Mouse (Mus musculus) heart, embryonic 13.5 days (tissue): ENCODE measurements around the gene Otulinl. TPM values are rescaled to one million over a fixed set of nuclear protein-coding genes. Genes with fewer than 3 reads are reported as not detected.

Experiments
- ATAC-seq: fragments of 200-750 bp; cut with Nextera tagmentation; 2 replicates; pipeline ENCODE4 v1.8.0; 2017; ENCODE audit warnings: moderate TSS enrichment; ENCODE audit not compliant: insufficient number of reproducible peaks, low FRiP score, low TSS enrichment; ENCODE audit errors: extremely low read depth
- H3K27ac ChIP-seq: fragments of 300-500 bp; sonication (generic); replicated peaks from 2 replicates; pipeline ENCODE4 v1.5.1; 2015; ENCODE audit warnings: moderate library complexity, mild to moderate bottlenecking, inconsistent platforms
- H3K27me3 ChIP-seq: fragments of 300-500 bp; sonication (generic); replicated peaks from 2 replicates; pipeline ENCODE4 v1.6.1; 2015; ENCODE audit warnings: mild to moderate bottlenecking, inconsistent platforms
- H3K36me3 ChIP-seq: fragments of 300-500 bp; sonication (generic); 2 replicates; pipeline ENCODE4 v1.6.1; 2015; ENCODE audit warnings: mild to moderate bottlenecking, inconsistent platforms
- H3K4me1 ChIP-seq: fragments of 300-500 bp; sonication (generic); 2 replicates; pipeline ENCODE4 v1.6.1; 2015; ENCODE audit warnings: inconsistent platforms
- H3K4me2 ChIP-seq: fragments of 300-500 bp; sonication (generic); 2 replicates; pipeline ENCODE4 v1.6.1; 2015; ENCODE audit warnings: inconsistent platforms, mild to moderate bottlenecking, moderate library complexity
- H3K4me3 ChIP-seq: fragments of 300-500 bp; sonication (generic); 2 replicates; pipeline ENCODE4 v1.5.1; 2015; ENCODE audit warnings: moderate library complexity, mild to moderate bottlenecking, inconsistent platforms
- H3K9ac ChIP-seq: fragments of 300-500 bp; sonication (generic); 2 replicates; pipeline ENCODE4 v1.6.1; 2015; ENCODE audit warnings: inconsistent platforms, mild to moderate bottlenecking, moderate library complexity
- H3K9me3 ChIP-seq: fragments of 300-500 bp; sonication (generic); 2 replicates; pipeline ENCODE4 v1.6.1; 2016; ENCODE audit warnings: inconsistent platforms
- WGBS: fragments of 180-500 bp; shearing (Covaris S2); methylation state at CpG from one replicate; pipeline ENCODE4 v1.1.7; 2015; ENCODE audit warnings: mixed read lengths; 5-methylcytosine and 5-hydroxymethylcytosine counted together
- polyA plus RNA-seq: library from polyadenylated mRNA; unstranded; fragments of >200 nt; fragmentation: Nextera tagmentation; extraction: Ambion mirVana; gene quantifications from 2 replicates; pipeline ENCODE4 v1.2.1, GENCODE M21; 2015

The Otulinl gene
- polyA plus RNA-seq, 1 experiment from 2014 or later: 4.1 TPM

DNA sequence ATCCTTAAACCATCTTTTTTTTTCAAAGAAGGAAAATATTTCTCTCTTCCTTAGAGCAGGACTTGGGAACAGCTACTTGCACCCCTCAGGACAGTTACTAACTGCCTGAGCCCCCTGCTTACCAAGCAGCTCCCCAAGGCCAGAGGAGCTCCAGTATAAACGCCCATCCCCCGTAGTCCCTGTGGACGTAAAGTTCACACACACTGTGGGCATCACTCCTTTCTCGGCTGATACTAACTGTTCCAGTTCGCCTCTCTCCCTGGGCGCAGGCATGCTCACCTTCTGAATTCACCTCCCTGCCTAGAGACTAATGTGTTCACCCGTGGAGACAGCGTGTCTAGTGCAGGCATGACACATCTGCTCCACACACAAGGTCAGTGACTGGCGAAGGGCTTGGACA, 2.9 kb downstream of the Otulinl start:
- H3K36me3 ChIP-seq: no peaks in the 10 kb centered on the region
- no peak overlapping the region for H3K4me3 ChIP-seq
- H3K4me1 ChIP-seq: peaks cover 24% of the 10 kb centered on the region
- no peak overlapping the region for H3K9ac ChIP-seq
- no peak for ATAC-seq
- no peaks in the 10 kb centered on the region for H3K9me3 ChIP-seq
- no peak overlapping the region for H3K27ac ChIP-seq
- peaks cover 36% of the 10 kb centered on the region for H3K27me3 ChIP-seq
- no peak overlapping the region for H3K4me2 ChIP-seq
- WGBS: 79% methylated on average over 9 of the region's 9 CpGs

DNA sequence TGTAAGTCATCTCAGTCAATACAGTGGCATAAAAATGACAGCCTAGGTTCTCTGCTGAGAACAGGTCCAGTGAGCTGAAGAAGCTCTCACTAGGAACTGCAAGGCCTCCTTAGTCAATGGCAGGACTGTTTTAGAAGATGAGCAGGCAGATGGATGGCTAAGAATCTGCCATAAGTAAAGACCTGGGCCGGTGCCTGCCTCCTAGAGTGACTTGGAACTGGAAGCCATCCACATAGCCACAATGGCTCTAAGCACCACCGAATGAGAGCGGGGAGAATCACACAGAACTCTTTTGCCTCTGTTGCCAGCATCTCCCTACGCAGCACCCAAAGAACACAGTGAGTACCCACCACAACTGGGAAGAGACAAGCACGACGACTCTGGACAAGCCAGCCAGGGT, 3.6 kb downstream of the Otulinl start:
- H3K4me2 ChIP-seq: no peak overlapping the region
- H3K27me3 ChIP-seq: peaks cover 32% of the 10 kb centered on the region
- WGBS: 82% methylated on average over 6 of the region's 6 CpGs
- no peaks in the 10 kb centered on the region for H3K9me3 ChIP-seq
- no peak for ATAC-seq
- H3K4me3 ChIP-seq: no peak overlapping the region
- H3K27ac ChIP-seq: no peak overlapping the region
- H3K4me1 ChIP-seq: peaks cover 24% of the 10 kb centered on the region
- no peaks in the 10 kb centered on the region for H3K36me3 ChIP-seq
- H3K9ac ChIP-seq: no peak overlapping the region

DNA sequence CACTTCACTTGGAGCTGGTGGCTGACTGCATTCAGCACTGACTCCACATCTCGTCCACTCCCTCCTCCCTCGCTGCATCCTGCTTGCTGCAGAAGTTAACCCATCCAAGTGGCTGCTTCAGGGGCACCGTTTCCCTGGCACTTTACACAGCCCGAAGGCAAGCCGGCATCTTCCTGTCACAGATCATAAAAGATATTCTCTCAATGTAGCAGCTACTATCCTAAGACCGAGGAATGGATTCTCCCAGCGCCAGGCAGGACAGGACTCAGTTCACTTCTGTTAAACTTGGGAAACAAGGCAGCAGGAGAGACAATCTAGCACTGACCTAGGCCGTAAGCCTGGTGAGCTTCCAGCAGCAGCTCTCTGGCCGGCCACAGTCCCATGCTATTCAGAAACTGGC, 5.2 kb downstream of the Otulinl start:
- H3K27ac ChIP-seq: no peak overlapping the region
- ATAC-seq: no peak
- no peaks in the 10 kb centered on the region for H3K9me3 ChIP-seq
- H3K36me3 ChIP-seq: no peaks in the 10 kb centered on the region
- peaks cover 21% of the 10 kb centered on the region for H3K4me1 ChIP-seq
- H3K4me3 ChIP-seq: no peak overlapping the region
- no peak overlapping the region for H3K9ac ChIP-seq
- no peak overlapping the region for H3K4me2 ChIP-seq
- H3K27me3 ChIP-seq: peaks cover 28% of the 10 kb centered on the region
- WGBS: 46% methylated on average over 9 of the region's 9 CpGs

DNA sequence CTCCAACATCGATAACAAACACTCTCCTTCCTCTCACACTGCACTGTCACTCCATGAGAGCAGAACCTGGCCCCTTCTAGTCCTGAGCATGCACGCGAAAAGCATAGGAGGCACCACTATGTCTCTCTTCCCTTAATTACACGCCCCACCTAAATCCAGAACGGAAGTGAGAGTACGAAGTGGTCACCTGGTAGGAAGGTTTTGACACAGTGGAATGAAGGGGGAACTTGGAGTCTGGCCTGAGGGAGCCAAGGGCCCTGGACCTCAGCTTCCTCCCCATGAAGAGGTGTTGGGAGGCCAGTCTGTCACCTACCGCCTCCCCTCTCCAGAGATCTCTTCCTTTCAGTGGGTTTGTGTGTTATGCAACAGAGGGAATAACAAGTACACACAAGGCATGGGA, 6.3 kb downstream of the Otulinl start:
- no peak for ATAC-seq

DNA sequence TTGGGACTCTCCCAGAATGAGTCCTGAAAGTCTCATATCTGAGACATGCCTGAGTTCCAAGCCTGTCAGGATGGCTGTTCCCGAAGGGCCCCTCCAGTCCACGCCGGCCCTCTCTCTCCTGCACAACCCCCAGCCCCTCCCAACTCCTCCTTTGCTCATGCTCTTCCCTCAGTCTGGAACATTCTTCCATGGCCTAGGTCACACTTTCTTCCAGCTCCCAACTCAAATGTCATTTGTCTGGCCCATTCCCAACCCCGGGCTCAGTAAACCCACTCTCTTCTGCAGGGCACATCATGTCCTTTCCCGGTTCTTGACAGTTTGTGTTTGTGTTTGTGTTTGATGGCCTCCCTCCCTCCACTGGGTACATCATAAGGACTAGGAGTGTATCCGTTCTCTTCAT, 7.3 kb downstream of the Otulinl start:
- 62% methylated on average over 6 of the region's 6 CpGs for WGBS
- Histone ChIP-seq H3K4me1 (peaks cover 16% of the 10 kb centered on the region), H3K27me3 (peaks cover 12% of the 10 kb centered on the region), H3K9me3 (no peaks in the 10 kb centered on the region), H3K9ac (no peak overlapping the region), H3K4me3 (no peak overlapping the region), H3K27ac (no peak overlapping the region), H3K4me2 (no peak overlapping the region), H3K36me3 (no peaks in the 10 kb centered on the region)
- ATAC-seq: no peak

More for the DNA sequence above, 6.3 kb downstream of the Otulinl start:
- Histone ChIP-seq H3K9ac (no peak overlapping the region), H3K36me3 (no peaks in the 10 kb centered on the region), H3K4me3 (no peak overlapping the region), H3K27me3 (peaks cover 20% of the 10 kb centered on the region), H3K27ac (no peak overlapping the region), H3K4me1 (peaks cover 16% of the 10 kb centered on the region), H3K4me2 (no peak overlapping the region), H3K9me3 (no peaks in the 10 kb centered on the region)
- WGBS: 82% methylated on average over 7 of the region's 7 CpGs

DNA sequence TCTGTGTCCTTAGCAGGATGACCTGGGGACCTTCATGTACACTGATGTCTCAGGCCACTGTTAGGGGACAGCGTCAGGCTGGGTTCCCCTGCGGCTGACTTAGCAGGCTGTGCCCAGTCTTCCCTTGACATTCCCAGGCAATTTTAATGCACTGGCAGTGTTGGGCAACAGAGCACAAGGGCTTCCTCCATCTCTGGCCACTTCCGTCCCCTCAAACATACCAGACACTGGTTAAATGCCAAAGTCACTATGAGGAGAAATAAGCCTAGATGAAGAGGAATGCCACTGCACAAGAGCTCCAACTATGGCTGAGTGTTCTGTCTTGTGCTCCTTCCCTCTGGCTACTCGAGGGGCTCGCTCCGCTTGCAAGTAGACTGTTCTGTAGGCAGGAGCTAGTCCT, 8.2 kb downstream of the Otulinl start:
- H3K4me1 ChIP-seq: peaks cover 16% of the 10 kb centered on the region
- no peak for ATAC-seq
- no peak overlapping the region for H3K4me2 ChIP-seq
- H3K9ac ChIP-seq: no peak overlapping the region
- no peak overlapping the region for H3K4me3 ChIP-seq
- peaks cover 5% of the 10 kb centered on the region; the same call in 1 of the 2 replicates for H3K27me3 ChIP-seq
- no peaks in the 10 kb centered on the region for H3K36me3 ChIP-seq
- H3K9me3 ChIP-seq: no peaks in the 10 kb centered on the region
- WGBS: 75% methylated on average over 6 of the region's 6 CpGs
- no peak overlapping the region for H3K27ac ChIP-seq

DNA sequence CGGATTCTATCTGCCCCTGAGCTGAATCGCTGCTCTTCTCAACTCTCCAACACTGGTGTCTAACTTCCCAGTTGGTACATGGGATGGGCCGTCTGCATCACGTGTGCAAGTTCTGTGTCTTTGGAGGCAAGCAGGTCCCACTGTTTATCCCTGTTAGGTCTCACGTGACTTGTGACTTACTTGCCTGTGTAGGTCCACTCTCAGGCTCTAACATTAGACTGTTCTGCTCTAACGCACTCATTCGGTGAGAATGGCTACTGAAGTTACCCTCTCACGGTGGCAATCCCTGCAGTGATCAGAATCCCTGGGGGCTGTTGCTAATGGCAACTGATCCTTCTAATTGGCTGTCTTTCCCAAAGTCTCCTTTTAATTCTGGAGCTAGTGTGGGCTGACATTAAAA, 9.1 kb downstream of the Otulinl start:
- ATAC-seq: no peak
- Histone ChIP-seq H3K27ac (no peak overlapping the region), H3K4me2 (no peak overlapping the region), H3K4me1 (peaks cover 16% of the 10 kb centered on the region), H3K4me3 (no peak overlapping the region), H3K27me3 (peaks cover 5% of the 10 kb centered on the region; the same call in 1 of the 2 replicates), H3K9ac (no peak overlapping the region), H3K9me3 (no peaks in the 10 kb centered on the region), H3K36me3 (no peaks in the 10 kb centered on the region)
- WGBS: 74% methylated on average over 8 of the region's 8 CpGs

DNA sequence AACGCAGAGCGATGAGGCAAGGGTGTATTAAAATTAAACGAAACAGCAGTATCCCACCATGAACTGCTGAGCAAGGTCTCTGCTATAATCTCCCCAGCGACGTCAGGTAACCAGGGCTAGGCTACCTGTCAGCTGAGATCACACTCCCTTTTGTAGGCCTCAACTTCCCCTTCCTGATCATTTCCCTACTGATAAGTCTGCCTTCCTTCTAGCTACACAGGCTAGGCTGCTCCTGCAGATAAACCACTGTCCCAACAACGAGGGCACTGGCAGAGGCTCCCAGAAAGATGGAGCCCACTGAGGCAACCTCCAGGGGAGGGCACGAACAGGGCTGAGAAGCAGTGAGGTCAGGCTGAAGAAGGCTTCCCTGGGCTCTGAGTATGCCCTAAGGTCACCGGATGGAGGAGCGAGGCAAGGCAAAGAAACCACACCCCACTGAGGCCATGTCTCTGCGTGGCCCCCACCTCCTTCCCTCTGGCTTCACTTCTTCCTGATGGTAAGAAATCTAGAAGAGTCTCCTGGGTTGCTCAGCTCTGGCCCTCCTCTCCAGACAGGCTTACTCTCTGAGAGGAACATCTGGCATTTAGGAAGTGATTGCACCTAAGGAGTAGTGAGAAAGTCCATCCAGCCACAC, 9.7 kb downstream of the Otulinl start:
- WGBS: 76% methylated on average over 10 of the region's 10 CpGs
- H3K9me3 ChIP-seq: no peaks in the 10 kb centered on the region
- H3K27me3 ChIP-seq: peaks cover 5% of the 10 kb centered on the region; the same call in 1 of the 2 replicates
- ATAC-seq: no peak
- peaks cover 13% of the 10 kb centered on the region for H3K4me1 ChIP-seq
- no peak overlapping the region for H3K27ac ChIP-seq
- no peak overlapping the region for H3K9ac ChIP-seq
- H3K4me3 ChIP-seq: no peak overlapping the region
- H3K36me3 ChIP-seq: no peaks in the 10 kb centered on the region
- H3K4me2 ChIP-seq: no peak overlapping the region

DNA sequence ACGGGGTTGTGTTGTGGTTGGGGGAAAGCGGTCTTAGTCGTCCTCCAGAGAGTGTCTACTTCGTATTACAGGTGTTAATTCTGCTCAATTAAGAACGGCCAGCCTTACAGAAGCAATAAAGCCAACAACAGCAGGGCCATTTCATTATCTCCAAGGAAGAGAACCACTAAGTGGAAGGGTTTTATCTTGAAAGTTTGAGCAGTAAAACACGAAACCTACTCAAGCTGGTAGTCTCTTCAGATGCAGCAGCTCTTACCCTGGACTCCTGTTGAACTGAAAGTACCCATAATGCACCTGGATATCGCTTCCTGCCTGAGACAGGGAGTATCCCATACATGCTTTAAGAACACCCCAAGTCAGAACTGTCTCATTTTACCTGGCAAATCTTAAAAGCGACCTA, 10.7 kb downstream of the Otulinl start:
- H3K9me3 ChIP-seq: no peaks in the 10 kb centered on the region
- H3K4me2 ChIP-seq: no peak overlapping the region
- H3K9ac ChIP-seq: no peak overlapping the region
- WGBS: 72% methylated on average over 8 of the region's 8 CpGs
- peaks cover 2% of the 10 kb centered on the region; the same call in 1 of the 2 replicates for H3K4me1 ChIP-seq
- no peaks in the 10 kb centered on the region for H3K27me3 ChIP-seq
- no peak for ATAC-seq
- no peak overlapping the region for H3K4me3 ChIP-seq
- no peaks in the 10 kb centered on the region for H3K36me3 ChIP-seq
- H3K27ac ChIP-seq: no peak overlapping the region

DNA sequence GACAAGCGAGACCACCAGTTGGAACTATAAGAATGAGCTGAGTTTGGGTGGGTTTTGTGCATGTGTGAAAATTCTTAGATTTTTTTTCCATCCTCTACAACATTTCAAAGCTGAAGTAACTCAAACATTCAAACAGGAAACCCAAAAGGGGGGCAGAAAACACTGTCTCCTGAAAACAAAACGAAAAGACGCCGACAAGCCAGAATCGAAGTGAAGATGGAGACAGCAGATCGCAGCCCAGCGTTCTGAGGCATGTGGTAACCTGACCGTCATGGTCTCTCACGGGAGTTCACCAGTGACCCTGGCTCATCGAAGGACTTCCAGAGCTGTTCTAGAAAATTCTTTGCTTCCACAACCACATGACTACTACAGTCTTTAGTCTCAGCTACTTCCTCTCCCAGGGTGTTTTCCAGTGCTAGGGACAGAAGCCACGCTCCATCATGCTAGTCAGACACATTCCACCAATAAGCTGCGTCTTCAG, 11.4 kb downstream of the Otulinl start:
- Histone ChIP-seq H3K4me2 (no peak overlapping the region), H3K27me3 (no peaks in the 10 kb centered on the region), H3K27ac (no peak overlapping the region), H3K9ac (no peak overlapping the region), H3K4me1 (peaks cover 5% of the 10 kb centered on the region; the same call in 1 of the 2 replicates), H3K9me3 (no peaks in the 10 kb centered on the region), H3K36me3 (no peaks in the 10 kb centered on the region), H3K4me3 (no peak overlapping the region)
- no peak for ATAC-seq
- WGBS: 80% methylated on average over 12 of the region's 12 CpGs

DNA sequence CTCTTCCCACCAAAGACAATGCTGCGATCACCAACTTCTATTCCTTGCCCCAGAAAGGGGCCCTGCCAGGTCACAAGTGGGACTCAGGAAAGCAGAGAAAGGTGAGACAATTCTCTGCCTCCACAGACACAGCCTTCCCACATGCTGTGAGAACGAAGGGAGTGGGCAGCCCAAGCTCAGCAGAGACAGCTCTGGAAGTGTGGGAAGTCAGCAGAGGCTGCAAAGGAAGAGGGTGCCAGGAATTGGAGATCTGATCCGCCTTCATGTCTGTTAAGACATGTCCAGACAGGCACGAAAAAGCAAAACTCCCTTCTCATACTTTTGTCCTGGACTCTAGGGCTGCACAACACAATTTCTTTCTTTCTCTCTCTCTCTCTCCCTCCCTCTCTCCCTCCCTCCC, 12.1 kb downstream of the Otulinl start:
- Histone ChIP-seq H3K4me2 (no peak overlapping the region), H3K27ac (no peak overlapping the region), H3K36me3 (no peaks in the 10 kb centered on the region), H3K4me3 (no peak overlapping the region), H3K27me3 (no peaks in the 10 kb centered on the region), H3K4me1 (peaks cover 5% of the 10 kb centered on the region; the same call in 1 of the 2 replicates), H3K9ac (no peak overlapping the region), H3K9me3 (no peaks in the 10 kb centered on the region)
- 63% methylated on average over 4 of the region's 4 CpGs for WGBS
- no peak for ATAC-seq

DNA sequence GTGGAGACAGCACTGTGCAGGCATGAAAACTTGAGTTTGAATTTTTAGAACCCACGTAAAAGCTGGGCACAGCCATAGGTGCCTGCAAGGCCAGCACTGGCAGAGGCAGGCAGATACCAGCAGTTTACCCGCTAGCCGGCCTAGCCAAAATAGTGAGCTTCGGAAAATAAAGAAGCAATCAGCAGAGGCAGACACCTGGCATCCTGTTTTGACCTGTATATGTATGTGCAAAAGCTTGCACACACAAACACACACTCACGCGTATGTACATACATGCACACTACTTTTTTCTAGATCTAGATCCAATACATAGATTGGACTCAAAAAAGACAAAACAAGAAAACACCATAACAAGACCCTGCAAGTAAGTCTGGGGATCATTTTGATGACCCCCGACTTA, 12.8 kb downstream of the Otulinl start:
- no peaks in the 10 kb centered on the region for H3K36me3 ChIP-seq
- H3K4me3 ChIP-seq: no peak overlapping the region
- WGBS: 88% methylated on average over 7 of the region's 7 CpGs
- H3K4me1 ChIP-seq: peaks cover 5% of the 10 kb centered on the region; the same call in 1 of the 2 replicates
- no peak overlapping the region for H3K4me2 ChIP-seq
- H3K27me3 ChIP-seq: no peaks in the 10 kb centered on the region
- no peaks in the 10 kb centered on the region for H3K9me3 ChIP-seq
- no peak overlapping the region for H3K27ac ChIP-seq
- no peak overlapping the region for H3K9ac ChIP-seq
- ATAC-seq: no peak
